Mouse (Mus musculus) heart, embryonic 15.5 days (tissue): ENCODE results near the gene Sppl2b. TPM values are rescaled to one million over a fixed set of nuclear protein-coding genes. Genes with fewer than 3 reads are reported as not detected.

ENCODE experiments used
- ATAC-seq: fragments of 200-750 bp; cut with Nextera tagmentation; replicated peaks from 2 replicates; pipeline ENCODE4 v1.8.0; 2017; ENCODE audit warnings: low read depth, moderate TSS enrichment; ENCODE audit not compliant: insufficient number of reproducible peaks, insufficient read depth, low FRiP score
- H3K27ac ChIP-seq: fragments of 300-500 bp; sonication (generic); 2 replicates; pipeline ENCODE4 v1.5.1; 2015; ENCODE audit warnings: mild to moderate bottlenecking, inconsistent platforms
- H3K27me3 ChIP-seq: fragments of 300-500 bp; sonication (generic); 2 replicates; pipeline ENCODE4 v1.6.1; 2015; ENCODE audit warnings: inconsistent platforms
- H3K36me3 ChIP-seq: fragments of 300-500 bp; sonication (generic); 2 replicates; pipeline ENCODE4 v1.6.1; 2015; ENCODE audit warnings: mild to moderate bottlenecking, inconsistent platforms
- H3K4me1 ChIP-seq: fragments of 300-500 bp; sonication (generic); replicated peaks from 2 replicates; pipeline ENCODE4 v1.6.1; 2015; ENCODE audit warnings: inconsistent platforms
- H3K4me2 ChIP-seq: fragments of 300-500 bp; sonication (generic); 2 replicates; pipeline ENCODE4 v1.6.1; 2015; ENCODE audit warnings: inconsistent platforms, mild to moderate bottlenecking, moderate library complexity
- H3K4me3 ChIP-seq: fragments of 300-500 bp; sonication (generic); 2 replicates; pipeline ENCODE4 v1.5.1; 2015; ENCODE audit warnings: mild to moderate bottlenecking, inconsistent platforms
- H3K9ac ChIP-seq: fragments of 300-500 bp; sonication (generic); 2 replicates; pipeline ENCODE4 v1.6.1; 2015; ENCODE audit warnings: mild to moderate bottlenecking, inconsistent platforms
- H3K9me3 ChIP-seq: fragments of 300-500 bp; sonication (generic); replicated peaks from 2 replicates; pipeline ENCODE4 v1.6.1; 2016; ENCODE audit warnings: inconsistent platforms
- WGBS: fragments of 180-500 bp; shearing (Covaris S2); methylation state at CpG from one replicate; pipeline ENCODE4 v1.1.7; 2015; ENCODE audit warnings: mixed read lengths; 5-methylcytosine and 5-hydroxymethylcytosine counted together
- polyA plus RNA-seq: library from polyadenylated mRNA; unstranded; fragments of >200 nt; fragmentation: Nextera tagmentation; extraction: Ambion mirVana; gene quantifications from 2 replicates; pipeline ENCODE4 v1.2.1, GENCODE M21; 2015

Sppl2b gene
- polyA plus RNA-seq, 1 experiment from 2014 or later: 23.1 TPM

GRCm38 (mm10) chr10:80837827-80838226, 17.2 kb upstream of the Sppl2b start:
- WGBS: 18% methylated on average over 2 of the region's 2 CpGs

DNA sequence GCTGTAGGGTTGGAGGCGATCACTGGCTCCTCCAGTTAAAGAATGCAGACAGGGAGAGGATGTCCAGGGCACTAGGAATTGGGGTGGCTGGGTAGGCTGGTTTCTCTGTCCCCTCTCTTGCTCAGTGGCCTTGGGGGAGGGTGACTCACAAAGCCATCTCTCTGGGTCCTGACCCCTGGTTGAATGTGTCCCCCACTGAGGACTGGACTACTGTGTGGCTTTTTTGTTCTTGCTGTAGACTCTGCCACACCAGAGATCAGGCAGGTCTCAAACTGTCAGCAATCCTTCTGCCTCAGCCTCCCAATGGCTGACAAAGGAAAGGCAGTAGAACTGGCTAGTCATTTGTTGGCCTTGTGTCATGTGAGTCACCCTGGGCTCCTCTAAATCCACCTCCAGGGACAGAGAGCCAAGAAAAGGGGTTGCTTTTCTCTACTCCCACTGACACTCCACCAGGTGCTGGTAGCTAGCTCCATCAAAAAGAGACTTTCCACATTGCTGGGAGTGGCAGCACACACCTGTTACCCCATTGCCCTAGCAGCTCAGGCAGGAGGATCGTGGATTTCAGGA, 16.6 kb upstream of the Sppl2b start:
- WGBS: 58% methylated on average over 2 of the region's 2 CpGs
- H3K9me3 ChIP-seq: no peaks in the 10 kb centered on the region
- H3K4me1 ChIP-seq: peaks cover 33% of the 10 kb centered on the region
- H3K27ac ChIP-seq: peak overlapping the region; percentile 69
- H3K4me2 ChIP-seq: no peak overlapping the region
- no peak overlapping the region for H3K4me3 ChIP-seq
- H3K36me3 ChIP-seq: no peaks in the 10 kb centered on the region
- peaks cover 63% of the 10 kb centered on the region for H3K27me3 ChIP-seq
- peak; percentile 14; the same call in 1 of the 2 replicates for ATAC-seq
- no peak overlapping the region for H3K9ac ChIP-seq

More at GRCm38 (mm10) chr10:80837827-80838226, 17.2 kb upstream of the Sppl2b start:
- peak; percentile 64; the same call in 1 of the 2 replicates for ATAC-seq
- H3K27me3 ChIP-seq: peaks cover 59% of the 10 kb centered on the region
- H3K4me1 ChIP-seq: peaks cover 31% of the 10 kb centered on the region
- no peak overlapping the region for H3K9ac ChIP-seq
- peak overlapping the region; percentile 69 for H3K27ac ChIP-seq
- H3K9me3 ChIP-seq: no peaks in the 10 kb centered on the region
- no peak overlapping the region for H3K4me2 ChIP-seq
- no peaks in the 10 kb centered on the region for H3K36me3 ChIP-seq
- H3K4me3 ChIP-seq: no peak overlapping the region

DNA sequence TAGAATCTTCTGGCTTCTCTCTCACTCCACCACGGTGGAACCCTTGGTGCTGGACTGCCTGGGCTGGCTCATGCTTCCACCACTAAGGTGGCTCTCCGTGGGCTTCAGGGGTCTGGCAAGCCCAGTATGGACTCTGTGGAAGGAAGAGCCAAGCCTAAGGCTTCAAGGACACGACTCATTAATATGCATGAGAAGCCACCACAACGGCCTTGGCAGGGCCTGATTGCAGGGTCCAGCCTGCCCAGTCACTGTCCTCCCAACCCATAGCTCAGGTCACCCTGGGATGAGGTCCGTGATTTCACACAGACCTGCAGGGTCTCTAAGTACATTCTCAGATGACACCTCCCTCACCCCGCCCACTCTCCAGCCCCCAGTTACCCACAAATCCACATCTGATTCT, 15.2 kb upstream of the Sppl2b start:
- ATAC-seq: no peak
- no peak overlapping the region for H3K9ac ChIP-seq
- H3K4me3 ChIP-seq: no peak overlapping the region
- H3K36me3 ChIP-seq: no peaks in the 10 kb centered on the region
- peaks cover 63% of the 10 kb centered on the region for H3K27me3 ChIP-seq
- no peak overlapping the region for H3K27ac ChIP-seq
- 60% methylated on average over 6 of the region's 6 CpGs for WGBS
- H3K4me2 ChIP-seq: no peak overlapping the region
- H3K9me3 ChIP-seq: no peaks in the 10 kb centered on the region
- H3K4me1 ChIP-seq: peaks cover 42% of the 10 kb centered on the region

DNA sequence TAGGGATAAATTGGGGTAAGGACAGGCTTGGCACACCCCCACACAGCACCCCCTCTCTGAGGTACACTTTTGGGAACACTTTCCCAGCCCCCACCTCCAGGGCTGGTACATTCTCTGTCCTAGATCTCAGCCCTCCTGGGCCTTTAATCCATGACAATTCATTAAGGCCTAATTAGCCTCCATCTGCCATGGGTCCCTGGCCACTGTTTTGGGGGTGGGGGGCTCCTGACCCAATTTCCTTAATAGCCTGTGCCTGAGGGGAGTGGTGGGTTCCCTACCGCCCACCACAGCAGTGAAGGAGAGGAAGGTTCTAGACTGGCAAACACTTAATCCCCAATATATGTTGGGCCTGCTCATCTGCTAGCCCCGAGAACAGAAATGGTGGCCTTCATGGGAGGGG, 13.4 kb upstream of the Sppl2b start:
- H3K4me2 ChIP-seq: no peak overlapping the region
- no peak overlapping the region for H3K9ac ChIP-seq
- peaks cover 55% of the 10 kb centered on the region for H3K27me3 ChIP-seq
- no peak for ATAC-seq
- 75% methylated on average over 2 of the region's 2 CpGs for WGBS
- no peaks in the 10 kb centered on the region for H3K36me3 ChIP-seq
- H3K27ac ChIP-seq: no peak overlapping the region
- H3K4me1 ChIP-seq: peaks cover 42% of the 10 kb centered on the region
- H3K9me3 ChIP-seq: no peaks in the 10 kb centered on the region
- H3K4me3 ChIP-seq: no peak overlapping the region

GRCm38 (mm10) chr10:80842334-80842733, 12.7 kb upstream of the Sppl2b start:
- no peak for ATAC-seq
- Histone ChIP-seq H3K27me3 (peaks cover 50% of the 10 kb centered on the region), H3K4me2 (no peak overlapping the region), H3K4me1 (peaks cover 36% of the 10 kb centered on the region), H3K36me3 (no peaks in the 10 kb centered on the region), H3K4me3 (no peak overlapping the region), H3K9me3 (no peaks in the 10 kb centered on the region), H3K27ac (no peak overlapping the region), H3K9ac (no peak overlapping the region)
- whole genome bisulfite sequencing: 78% methylated on average over 15 of the region's 15 CpGs

DNA sequence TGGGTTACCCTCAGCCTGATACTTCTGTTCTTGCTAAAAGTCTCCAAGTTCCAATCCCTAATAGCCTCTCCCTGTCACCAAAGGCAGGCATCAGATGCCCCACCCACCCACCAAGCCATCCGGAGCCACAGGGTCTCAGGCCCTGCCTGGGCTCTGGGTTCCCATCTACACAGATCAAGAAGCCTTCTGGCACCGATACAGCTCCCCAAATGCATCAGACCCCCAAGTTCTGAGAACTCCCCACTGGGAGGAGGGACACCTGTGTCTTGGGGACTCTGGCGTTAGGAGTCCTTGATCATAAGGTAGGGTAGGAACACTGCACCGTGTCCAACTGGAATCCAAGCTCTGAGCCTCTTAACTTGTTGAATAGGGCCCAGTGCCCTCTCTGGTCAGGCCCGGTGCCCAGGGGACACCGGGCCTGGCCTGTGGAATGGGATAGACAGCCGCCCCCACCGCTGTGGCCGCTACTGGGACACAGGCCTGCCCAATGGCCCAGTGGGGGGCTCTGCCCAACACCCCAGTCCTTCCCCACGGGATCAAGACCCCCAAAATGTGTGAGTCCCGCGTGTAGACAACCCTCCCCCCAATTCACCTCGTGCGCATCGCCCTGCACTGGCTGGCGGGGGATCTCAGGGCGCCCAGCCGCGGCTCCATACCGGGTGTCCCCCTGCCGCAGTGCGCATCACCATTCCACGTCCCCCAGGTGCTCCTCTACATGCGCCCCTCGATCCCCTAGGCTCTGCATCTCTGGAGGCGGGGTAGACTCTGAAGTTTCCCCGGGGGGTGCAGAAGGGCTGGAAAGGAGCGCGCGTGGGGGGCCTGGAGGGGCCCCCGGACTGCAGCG, 11.8 kb upstream of the Sppl2b start:
- no peaks in the 10 kb centered on the region for H3K9me3 ChIP-seq
- no peak for ATAC-seq

GRCm38 (mm10) chr10:80843931-80844547, 11.0 kb upstream of the Sppl2b start, which contains the start of gene Lingo3:
Lingo3 (minus strand) TSS chr10:80844039.
- no peaks in the 10 kb centered on the region for H3K36me3 ChIP-seq
- peak within 1 kb of the TSS; percentile 41; the same call in 1 of the 2 replicates for H3K9ac ChIP-seq
- WGBS: 5% methylated on average over 51 of the region's 51 CpGs
- H3K4me2 ChIP-seq: peak within 1 kb of the TSS; percentile 85
- ATAC-seq: no peak
- peaks cover 50% of the 10 kb centered on the region for H3K27me3 ChIP-seq
- H3K4me1 ChIP-seq: peaks cover 31% of the 10 kb centered on the region
- H3K4me3 ChIP-seq: peak within 1 kb of the TSS; percentile 50
- H3K9me3 ChIP-seq: no peaks in the 10 kb centered on the region
- H3K27ac ChIP-seq: no peak within 1 kb of the TSS

More for the DNA sequence above, 11.8 kb upstream of the Sppl2b start:
- 10% methylated on average over 32 of the region's 32 CpGs for WGBS
- peak overlapping the region; percentile 85 for H3K4me2 ChIP-seq
- peaks cover 50% of the 10 kb centered on the region for H3K27me3 ChIP-seq
- H3K4me1 ChIP-seq: peaks cover 28% of the 10 kb centered on the region
- peak overlapping the region; percentile 41; the same call in 1 of the 2 replicates for H3K9ac ChIP-seq
- no peaks in the 10 kb centered on the region for H3K36me3 ChIP-seq
- H3K4me3 ChIP-seq: peak overlapping the region; percentile 50
- no peak overlapping the region for H3K27ac ChIP-seq

DNA sequence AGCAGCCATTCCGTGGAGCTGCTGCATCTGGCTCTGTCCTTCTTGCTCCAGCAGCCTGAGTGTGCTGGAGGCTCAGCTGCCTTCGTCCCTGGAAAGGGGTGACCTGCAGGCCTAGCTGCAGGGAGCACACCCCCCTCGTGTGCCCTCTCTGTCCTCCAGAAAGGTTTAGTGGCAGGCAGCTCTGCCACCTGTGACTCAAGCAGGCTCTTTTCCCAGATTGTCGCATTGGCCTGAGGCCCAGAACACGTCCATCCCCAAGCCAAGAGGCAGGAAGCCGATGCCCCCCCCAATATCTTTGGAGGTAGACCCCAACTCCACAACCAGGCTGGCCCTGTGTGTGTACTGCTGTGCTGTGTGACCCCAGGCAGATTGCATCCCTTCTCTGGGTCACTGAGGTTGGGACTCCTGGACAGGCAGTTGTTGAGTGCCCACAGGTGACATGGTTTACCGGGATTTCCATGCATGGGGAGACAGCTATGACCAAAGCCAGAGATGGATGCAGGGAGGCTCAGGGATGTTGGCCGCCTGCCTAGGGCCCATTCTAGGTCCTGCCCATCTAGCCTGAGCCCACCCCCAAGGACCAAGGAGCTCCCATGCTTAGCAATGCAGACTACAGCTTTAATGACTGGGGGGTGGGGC, 9.9 kb upstream of the Sppl2b start:
- Histone ChIP-seq H3K4me1 (peaks cover 33% of the 10 kb centered on the region), H3K9me3 (no peaks in the 10 kb centered on the region), H3K27me3 (peaks cover 50% of the 10 kb centered on the region), H3K27ac (no peak overlapping the region), H3K9ac (no peak overlapping the region), H3K4me2 (no peak overlapping the region), H3K36me3 (no peaks in the 10 kb centered on the region), H3K4me3 (no peak overlapping the region)
- 50% methylated on average over 8 of the region's 8 CpGs for WGBS
- no peak for ATAC-seq

DNA sequence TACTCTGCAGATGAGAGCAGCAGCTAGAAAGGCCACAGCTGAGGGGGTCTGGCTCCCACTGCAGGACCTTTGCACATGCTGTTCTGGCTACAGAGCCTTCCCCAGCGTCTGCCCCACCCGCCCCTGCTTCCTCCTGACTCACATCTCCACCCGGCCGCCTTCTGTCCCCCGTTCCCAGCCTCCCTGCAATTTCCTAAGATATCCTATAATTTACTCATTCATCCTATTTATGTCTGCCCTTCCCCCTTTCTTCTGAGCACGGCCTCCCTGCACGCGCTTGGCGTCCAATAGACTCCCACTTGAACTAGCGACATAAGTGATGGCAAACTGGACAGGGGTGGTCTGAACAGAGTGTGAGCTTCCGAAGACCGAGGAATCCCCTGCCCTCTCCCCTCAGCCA, 9.3 kb upstream of the Sppl2b start:
- Histone ChIP-seq H3K9me3 (no peaks in the 10 kb centered on the region), H3K4me2 (no peak overlapping the region), H3K4me1 (peaks cover 33% of the 10 kb centered on the region), H3K9ac (no peak overlapping the region), H3K27me3 (peaks cover 47% of the 10 kb centered on the region), H3K27ac (no peak overlapping the region), H3K36me3 (no peaks in the 10 kb centered on the region), H3K4me3 (no peak overlapping the region)
- no peak for ATAC-seq
- WGBS: 65% methylated on average over 12 of the region's 12 CpGs

DNA sequence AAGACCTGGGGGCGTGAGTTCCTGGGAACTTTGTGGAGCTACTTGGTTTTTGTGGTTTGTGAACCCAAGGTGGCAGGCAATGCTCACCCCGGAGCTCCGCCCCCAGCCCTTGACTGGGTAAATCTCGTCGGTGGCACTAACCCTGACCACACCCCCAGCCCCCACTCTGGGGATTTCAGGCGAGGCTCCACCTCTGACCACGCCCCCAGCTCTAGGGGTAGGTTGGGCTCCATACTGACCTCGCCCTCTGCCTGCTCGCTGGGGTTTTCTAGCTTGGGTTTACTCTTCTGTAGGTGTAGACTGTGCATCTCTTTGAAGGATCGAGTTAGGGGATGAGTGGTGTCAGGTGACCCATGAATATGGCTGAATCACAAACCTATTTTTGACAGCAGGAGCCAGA, 6.5 kb upstream of the Sppl2b start:
- WGBS: 12% methylated on average over 10 of the region's 10 CpGs
- no peak; the same call in 1 of the 2 replicates for ATAC-seq
- no peak overlapping the region for H3K4me2 ChIP-seq
- H3K27ac ChIP-seq: no peak overlapping the region
- H3K36me3 ChIP-seq: peaks cover 20% of the 10 kb centered on the region
- peaks cover 33% of the 10 kb centered on the region for H3K4me1 ChIP-seq
- H3K9me3 ChIP-seq: no peaks in the 10 kb centered on the region
- peaks cover 23% of the 10 kb centered on the region for H3K27me3 ChIP-seq
- H3K9ac ChIP-seq: no peak overlapping the region
- no peak overlapping the region for H3K4me3 ChIP-seq

DNA sequence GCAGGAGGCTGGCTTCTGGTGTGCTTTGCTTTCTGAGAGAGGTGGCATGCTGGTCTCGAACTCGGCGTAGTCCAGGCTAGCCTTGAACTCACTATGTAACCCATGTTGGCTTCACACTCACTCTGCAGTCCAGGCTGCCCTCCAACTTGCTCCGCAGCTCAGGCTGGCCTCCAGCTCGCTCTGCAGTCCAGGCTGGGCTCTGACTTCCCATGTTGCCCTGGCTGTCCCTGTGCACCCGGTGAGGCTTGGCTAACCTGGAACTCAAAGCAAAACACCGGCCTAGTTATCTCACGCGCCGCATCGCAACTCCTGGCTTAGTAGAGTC, 636 bp downstream of the Sppl2b start:
- no peaks in the 10 kb centered on the region for H3K27me3 ChIP-seq
- peak overlapping the region; percentile 99 for H3K4me2 ChIP-seq
- peak overlapping the region; percentile 85 for H3K9ac ChIP-seq
- H3K27ac ChIP-seq: peak overlapping the region; percentile 24
- H3K9me3 ChIP-seq: no peaks in the 10 kb centered on the region
- H3K4me3 ChIP-seq: peak overlapping the region; percentile 76
- peaks cover 21% of the 10 kb centered on the region for H3K36me3 ChIP-seq
- ATAC-seq: no peak
- 14% methylated on average over 11 of the region's 11 CpGs for WGBS
- peaks cover 26% of the 10 kb centered on the region for H3K4me1 ChIP-seq
